Mouse (Mus musculus) liver, embryonic 12.5 days (tissue): ENCODE results near the gene Spag8. TPM values are rescaled to one million over a fixed set of nuclear protein-coding genes. Genes with fewer than 3 reads are reported as not detected.

Experiments
- ATAC-seq: fragments of 200-750 bp; cut with Nextera tagmentation; 2 replicates; pipeline ENCODE4 v1.8.0; 2017; ENCODE audit warnings: moderate number of reproducible peaks, mild to moderate bottlenecking, moderate library complexity
- H3K27ac ChIP-seq: fragments of 300-500 bp; sonication (generic); 2 replicates; pipeline ENCODE4 v1.5.1; 2016; ENCODE audit warnings: mild to moderate bottlenecking
- H3K27me3 ChIP-seq: fragments of 300-500 bp; sonication (generic); replicated peaks from 2 replicates; pipeline ENCODE4 v1.6.1; 2016; ENCODE audit warnings: mild to moderate bottlenecking, moderate library complexity
- H3K36me3 ChIP-seq: fragments of 300-500 bp; sonication (generic); 2 replicates; pipeline ENCODE4 v1.6.1; 2016; ENCODE audit warnings: mild to moderate bottlenecking, moderate library complexity
- H3K4me1 ChIP-seq: fragments of 300-500 bp; sonication (generic); 2 replicates; pipeline ENCODE4 v1.6.1; 2016
- H3K4me2 ChIP-seq: fragments of 300-500 bp; sonication (generic); 2 replicates; pipeline ENCODE4 v1.6.1; 2016; ENCODE audit warnings: mild to moderate bottlenecking, moderate library complexity
- H3K4me3 ChIP-seq: fragments of 300-500 bp; sonication (generic); 2 replicates; pipeline ENCODE4 v1.5.1; 2016; ENCODE audit warnings: mild to moderate bottlenecking, moderate library complexity
- H3K9ac ChIP-seq: fragments of 300-500 bp; sonication (generic); 2 replicates; pipeline ENCODE4 v1.6.1; 2016; ENCODE audit warnings: mild to moderate bottlenecking, moderate library complexity
- H3K9me3 ChIP-seq: fragments of 300-500 bp; sonication (generic); replicated peaks from 2 replicates; pipeline ENCODE4 v1.6.1; 2016; ENCODE audit warnings: mild to moderate bottlenecking, moderate library complexity
- WGBS: fragments of 180-500 bp; shearing (Covaris S2); methylation state at CpG from one replicate; pipeline ENCODE4 v1.1.7; 2016; ENCODE audit not compliant: insufficient replicate concordance; 5-methylcytosine and 5-hydroxymethylcytosine counted together
- polyA plus RNA-seq: library from polyadenylated mRNA; unstranded; fragments of >200 nt; fragmentation: Nextera tagmentation; extraction: Ambion mirVana; gene quantifications from 2 replicates; pipeline ENCODE4 v1.2.1, GENCODE M21; 2016

Gene Spag8
- 0.20 and 0.36 TPM in 2 replicates for polyA plus RNA-seq

- H3K9me3 ChIP-seq: peaks cover 8% of the 10 kb centered on the region
- peak within 1 kb of the TSS; percentile 66 for H3K4me2 ChIP-seq
- peaks cover 9% of the 10 kb centered on the region for H3K36me3 ChIP-seq
- peak within 1 kb of the TSS; percentile 45; the same call in 1 of the 2 replicates for H3K9ac ChIP-seq
- peaks cover 37% of the 10 kb centered on the region for H3K4me1 ChIP-seq
- H3K27ac ChIP-seq: peak within 1 kb of the TSS; percentile 3; the same call in 1 of the 2 replicates
- ATAC-seq: 0 out of 2 replicates have a peak, but pooled peaks have one; percentile 43
- H3K4me3 ChIP-seq: peak within 1 kb of the TSS; percentile 47
- WGBS: 12% methylated on average over 24 of the region's 24 CpGs
- H3K27me3 ChIP-seq: no peaks in the 10 kb centered on the region
These were observed at the start of gene Spag8 for GRCm38 (mm10) chr4:43653161-43654015. Gene Spag8 (minus strand): TSS chr4:43653594.

GRCm38 (mm10) chr4:43700707-43701106 is 47.3 kb upstream of the Spag8 start, which contains the start of gene Olfr70:
Gene Olfr70 (minus strand): TSS chr4:43700807.
- H3K27me3 ChIP-seq: peaks cover 10% of the 10 kb centered on the region; the same call in 1 of the 2 replicates
- no peak for ATAC-seq
- 67% methylated on average over 6 of the region's 6 CpGs for WGBS
- H3K27ac ChIP-seq: no peak within 1 kb of the TSS
- H3K9ac ChIP-seq: no peak within 1 kb of the TSS
- H3K36me3 ChIP-seq: no peaks in the 10 kb centered on the region
- H3K4me3 ChIP-seq: no peak within 1 kb of the TSS
- H3K4me1 ChIP-seq: peaks cover 2% of the 10 kb centered on the region
- H3K4me2 ChIP-seq: no peak within 1 kb of the TSS
- H3K9me3 ChIP-seq: no peaks in the 10 kb centered on the region

GRCm38 (mm10) chr4:43696561-43696960 is 43.2 kb upstream of the Spag8 start:
- ATAC-seq: no peak

GRCm38 (mm10) chr4:43695249-43695671 is 41.9 kb upstream of the Spag8 start:
- Histone ChIP-seq H3K4me2 (no peak overlapping the region), H3K9ac (no peak overlapping the region), H3K27me3 (peaks cover 13% of the 10 kb centered on the region), H3K27ac (no peak overlapping the region), H3K9me3 (no peaks in the 10 kb centered on the region), H3K4me1 (peaks cover 37% of the 10 kb centered on the region), H3K4me3 (no peak overlapping the region), H3K36me3 (no peaks in the 10 kb centered on the region)
- WGBS: 28% methylated on average over 9 of the region's 9 CpGs
- ATAC-seq: peak; percentile 68; the same call in 1 of the 2 replicates

More at GRCm38 (mm10) chr4:43696561-43696960, 43.2 kb upstream of the Spag8 start:
- Histone ChIP-seq H3K4me3 (no peak overlapping the region), H3K36me3 (no peaks in the 10 kb centered on the region), H3K9me3 (no peaks in the 10 kb centered on the region), H3K9ac (no peak overlapping the region), H3K27ac (no peak overlapping the region), H3K27me3 (peaks cover 7% of the 10 kb centered on the region; the same call in 1 of the 2 replicates), H3K4me2 (no peak overlapping the region), H3K4me1 (peaks cover 37% of the 10 kb centered on the region)
- WGBS: 88% methylated on average over 13 of the region's 13 CpGs

- 32% methylated on average over 1 of the region's 1 CpGs for WGBS
- Histone ChIP-seq H3K4me1 (peaks cover 37% of the 10 kb centered on the region), H3K9me3 (no peaks in the 10 kb centered on the region), H3K4me2 (no peak overlapping the region), H3K27me3 (peaks cover 19% of the 10 kb centered on the region), H3K4me3 (no peak overlapping the region), H3K36me3 (no peaks in the 10 kb centered on the region), H3K9ac (no peak overlapping the region), H3K27ac (no peak overlapping the region)
- peak; percentile 52 for ATAC-seq
These were observed 41.2 kb upstream of the Spag8 start for GRCm38 (mm10) chr4:43694439-43695248.

DNA sequence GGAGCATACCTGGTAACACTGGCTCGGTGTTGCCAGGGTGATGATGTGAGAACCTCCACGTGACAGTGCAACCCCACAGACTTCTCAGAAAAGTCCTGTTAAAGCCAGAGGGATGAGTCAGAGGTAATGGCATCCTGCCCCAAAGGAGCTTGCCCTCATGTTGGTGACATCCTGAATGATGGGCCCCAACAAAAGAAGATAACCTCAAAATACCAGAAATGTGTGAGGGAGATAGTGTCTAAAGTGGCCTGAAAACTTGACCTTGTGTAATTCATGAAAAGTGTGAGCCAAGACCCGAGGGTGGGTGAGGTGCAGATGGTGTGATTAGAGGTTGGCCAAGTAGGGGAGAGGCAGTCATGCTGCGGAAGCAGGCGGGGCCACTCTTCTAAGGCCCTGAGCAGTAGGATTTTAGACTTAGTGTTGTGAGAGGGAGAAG is 40.4 kb upstream of the Spag8 start:
- H3K9ac ChIP-seq: no peak overlapping the region
- no peak overlapping the region for H3K4me3 ChIP-seq
- peak; percentile 38; the same call in 1 of the 2 replicates for ATAC-seq
- WGBS: 26% methylated on average over 5 of the region's 5 CpGs
- H3K27me3 ChIP-seq: peaks cover 21% of the 10 kb centered on the region
- no peak overlapping the region for H3K27ac ChIP-seq
- no peaks in the 10 kb centered on the region for H3K9me3 ChIP-seq
- peaks cover 37% of the 10 kb centered on the region for H3K4me1 ChIP-seq
- H3K4me2 ChIP-seq: no peak overlapping the region
- H3K36me3 ChIP-seq: no peaks in the 10 kb centered on the region

- WGBS: 54% methylated on average over 5 of the region's 5 CpGs
These were observed 37.6 kb upstream of the Spag8 start for GRCm38 (mm10) chr4:43691026-43691425.

DNA sequence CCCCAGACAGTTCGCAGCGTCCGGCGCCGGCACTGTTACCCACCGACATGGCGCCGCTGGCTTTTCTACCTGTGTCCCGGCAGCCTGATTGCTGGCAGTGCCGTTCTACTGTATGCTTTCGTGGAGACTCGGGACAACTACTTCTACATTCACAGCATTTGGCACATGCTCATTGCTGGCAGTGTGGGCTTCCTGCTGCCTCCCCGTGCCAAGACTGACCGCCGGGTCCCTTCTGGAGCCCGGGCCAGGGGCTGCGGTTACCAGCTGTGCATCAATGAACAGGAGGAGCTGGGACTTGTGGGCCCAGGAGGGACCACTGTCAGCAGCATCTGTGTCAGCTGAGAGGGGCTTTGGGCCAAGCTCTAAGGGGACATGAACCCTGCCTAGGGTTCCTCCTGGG is 36.6 kb upstream of the Spag8 start:
- peaks cover 14% of the 10 kb centered on the region for H3K27me3 ChIP-seq
- H3K9me3 ChIP-seq: no peaks in the 10 kb centered on the region
- peaks cover 28% of the 10 kb centered on the region for H3K4me1 ChIP-seq
- no peak for ATAC-seq
- H3K4me2 ChIP-seq: no peak overlapping the region
- 85% methylated on average over 17 of the region's 17 CpGs for WGBS
- H3K9ac ChIP-seq: no peak overlapping the region
- no peak overlapping the region for H3K4me3 ChIP-seq
- no peaks in the 10 kb centered on the region for H3K36me3 ChIP-seq
- no peak overlapping the region for H3K27ac ChIP-seq

More at GRCm38 (mm10) chr4:43691026-43691425, 37.6 kb upstream of the Spag8 start:
- Histone ChIP-seq H3K4me3 (no peak overlapping the region), H3K9me3 (no peaks in the 10 kb centered on the region), H3K36me3 (no peaks in the 10 kb centered on the region), H3K27ac (no peak overlapping the region), H3K4me2 (no peak overlapping the region), H3K27me3 (peaks cover 14% of the 10 kb centered on the region), H3K9ac (no peak overlapping the region), H3K4me1 (peaks cover 37% of the 10 kb centered on the region)
- ATAC-seq: no peak

DNA sequence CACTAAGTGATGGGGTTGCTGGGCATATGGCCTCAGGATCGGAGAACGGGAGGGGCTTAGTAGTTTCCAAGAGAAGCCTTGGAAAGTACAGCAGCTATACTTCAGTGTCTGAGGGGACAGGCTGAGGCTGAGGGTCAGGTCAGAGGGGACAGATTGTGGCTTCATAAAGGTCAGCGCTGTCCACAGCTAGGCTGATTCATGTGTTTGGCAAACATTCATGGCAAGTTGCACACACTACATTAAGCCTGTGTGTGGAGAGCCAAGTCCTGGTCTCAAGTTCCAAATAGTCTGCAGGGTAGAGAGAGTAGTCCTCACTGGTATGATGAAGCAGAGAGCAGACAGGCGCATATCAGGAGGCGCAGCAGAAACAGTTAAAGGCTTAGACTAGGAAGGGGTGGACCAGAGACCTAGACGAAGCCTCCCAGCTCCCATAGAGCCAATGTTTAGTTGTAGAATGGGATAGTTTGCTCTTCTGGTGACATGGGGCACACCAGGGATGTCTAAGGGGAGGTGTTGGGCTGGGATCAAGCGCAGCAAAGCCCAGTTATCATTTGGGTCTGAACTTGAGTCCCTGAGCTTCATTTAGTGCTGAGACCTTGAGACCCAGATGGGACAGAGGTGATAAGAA is 26.1 kb upstream of the Spag8 start:
- 74% methylated on average over 7 of the region's 7 CpGs for WGBS
- H3K27ac ChIP-seq: no peak overlapping the region
- ATAC-seq: no peak
- no peak overlapping the region for H3K9ac ChIP-seq
- no peak overlapping the region for H3K4me3 ChIP-seq
- no peaks in the 10 kb centered on the region for H3K9me3 ChIP-seq
- H3K4me1 ChIP-seq: no peaks in the 10 kb centered on the region
- H3K4me2 ChIP-seq: no peak overlapping the region
- no peaks in the 10 kb centered on the region for H3K36me3 ChIP-seq
- H3K27me3 ChIP-seq: 0 out of 2 replicates have a peak, but pooled peaks cover 7% of the 10 kb centered on the region

GRCm38 (mm10) chr4:43678541-43678940 is 25.1 kb upstream of the Spag8 start:
- 74% methylated on average over 6 of the region's 6 CpGs for WGBS
- no peak overlapping the region for H3K4me3 ChIP-seq
- no peak overlapping the region for H3K27ac ChIP-seq
- H3K9ac ChIP-seq: no peak overlapping the region
- H3K9me3 ChIP-seq: no peaks in the 10 kb centered on the region
- H3K27me3 ChIP-seq: 0 out of 2 replicates have a peak, but pooled peaks cover 7% of the 10 kb centered on the region
- no peak for ATAC-seq
- no peaks in the 10 kb centered on the region for H3K4me1 ChIP-seq
- no peak overlapping the region for H3K4me2 ChIP-seq
- H3K36me3 ChIP-seq: no peaks in the 10 kb centered on the region

DNA sequence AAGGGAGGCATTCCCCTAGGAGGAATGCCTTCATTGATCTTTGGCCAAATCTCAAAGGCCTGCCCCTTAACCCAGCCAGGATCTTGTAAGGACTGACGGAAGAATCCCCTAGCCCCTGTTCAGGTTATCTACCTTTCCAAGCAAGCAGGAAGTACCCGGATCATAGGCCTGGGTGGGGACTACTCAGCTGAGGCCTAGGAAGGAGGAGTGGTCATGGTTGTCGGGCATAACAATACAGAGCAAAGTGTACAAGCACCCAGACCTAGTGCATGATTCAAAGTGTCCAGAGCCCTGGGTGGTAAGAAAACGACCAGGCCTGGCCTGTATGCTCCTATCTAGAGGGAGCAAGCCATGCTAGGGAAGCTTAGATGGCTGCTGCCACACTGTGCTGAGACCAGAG is 22.2 kb upstream of the Spag8 start:
- no peak for ATAC-seq
- H3K4me1 ChIP-seq: no peaks in the 10 kb centered on the region
- no peak overlapping the region for H3K4me2 ChIP-seq
- H3K27me3 ChIP-seq: peaks cover 17% of the 10 kb centered on the region
- WGBS: 48% methylated on average over 4 of the region's 4 CpGs
- H3K27ac ChIP-seq: no peak overlapping the region
- H3K9ac ChIP-seq: no peak overlapping the region
- no peak overlapping the region for H3K4me3 ChIP-seq
- H3K36me3 ChIP-seq: no peaks in the 10 kb centered on the region
- H3K9me3 ChIP-seq: no peaks in the 10 kb centered on the region
